Mouse (Mus musculus) spleen, adult 2 months (tissue): ENCODE measurements around the gene Lcn8.

Experiments used
- CTCF ChIP-seq: fragments of 200-500 bp; IDR thresholded peaks from 2 replicates; pipeline ENCODE4 v1.5.1; 2011; ENCODE audit warnings: mild to moderate bottlenecking, inconsistent platforms; ENCODE audit not compliant: insufficient read depth, insufficient read length, insufficient replicate concordance; ENCODE audit errors: extremely low read depth
- POLR2A ChIP-seq: fragments of 200-500 bp; IDR thresholded peaks from 2 replicates; pipeline ENCODE4 v1.6.1; 2011; ENCODE audit warnings: low read depth, low read length, inconsistent platforms

GRCm38 (mm10) chr2:25633616-25634015 is 19.3 kb upstream of the Lcn8 start:
- TF ChIP-seq CTCF, result no peak
- no peak for TF ChIP-seq POLR2A
